Mouse (Mus musculus) Muller cell, postnatal 12 days (primary cell): ENCODE measurements around the gene Scgb2b21.
"Not testable (repeated sequence)": the region's sequence is repeated elsewhere in the genome, so short reads cannot be mapped to it uniquely, and the experiment has no call there.

Source experiments
- DNase-seq: peaks from one replicate; pipeline ENCODE4 v3.0.0-alpha.2; 2015; ENCODE audit errors: inconsistent ontology term

Scgb2b21 gene

DNA sequence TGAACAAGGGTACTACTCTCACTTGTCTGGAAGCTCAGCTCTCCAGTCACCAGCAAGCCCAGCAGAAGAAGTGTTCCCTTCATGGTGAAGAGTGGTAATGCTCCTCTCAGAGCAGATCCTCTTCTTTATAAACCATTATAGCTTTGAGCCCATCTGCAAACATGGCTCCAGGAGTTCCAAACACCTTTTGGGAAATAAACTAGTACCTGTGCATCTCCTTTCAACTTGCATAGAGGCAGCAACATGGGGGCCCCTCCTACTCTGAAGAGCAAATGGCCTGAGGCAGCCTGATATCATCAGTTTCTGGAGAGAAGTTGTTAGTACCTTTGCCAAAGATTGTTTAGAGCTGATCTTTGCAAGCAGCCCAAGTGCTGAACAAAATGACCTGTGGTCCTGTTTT is at the start of gene Scgb2b21:
Gene Scgb2b21, minus strand, starts transcription at position 101 of the 400 bp plus-strand sequence.
- DNase-seq: no peak

DNA sequence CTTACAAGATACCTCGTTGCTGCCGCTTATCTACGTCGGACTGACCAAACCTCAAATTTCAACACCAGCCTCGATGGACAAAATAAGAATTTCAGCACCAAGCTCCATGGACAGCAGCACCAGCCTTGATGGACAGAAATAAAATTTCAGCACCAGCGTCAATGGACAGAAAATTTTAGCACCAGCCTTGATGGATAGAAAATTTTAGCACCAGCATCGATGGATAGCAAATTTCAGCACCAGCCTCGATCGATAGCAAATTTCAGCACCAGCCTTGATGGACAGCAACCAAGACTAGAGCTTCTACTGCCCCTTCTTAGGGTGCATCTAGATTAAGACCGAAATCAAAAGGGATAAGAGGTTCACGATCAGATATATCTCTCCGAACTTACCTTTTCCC is 23.2 kb upstream of the Scgb2b21 start:
- not testable (repeated sequence) for DNase-seq
